ENCODE assay signal across 25 mouse cellular contexts in genomic region chr6:55865206-55865605, GRCm38 (mm10). TPM values are rescaled to one million over a fixed set of nuclear protein-coding genes. Genes with fewer than 3 reads are reported as not detected.
A peak's percentile ranks its signal among the peaks of the same experiment; 100 is the strongest.
DNase-seq lines count a peak whose midpoint lies in the region; TF ChIP-seq lines count a peak whose summit lies in the region.
"Had no signal": no experiment of that assay in that cellular context is flagged by ENCODE, and none has a peak within 500 bp of the region (broad histone marks: within the 10 kb centered on the region; RNA-seq: fewer than 3 reads in every experiment).

No protein-coding gene starts in this region.

- no peak overlapping the region for H3K27ac ChIP-seq in left cerebral cortex, adult 2 months
- H3K27ac ChIP-seq: embryonic facial prominence, embryonic 13.5 days; forebrain, embryonic 13.5 days; heart, adult 2 months; heart, embryonic 15.5 days; hindbrain, embryonic 14.5 days had no signal

- intact Hi-C loops in left cerebral cortex, postnatal 36 days (cut with DNase I): no loop called here
- intact Hi-C loops in left cerebral cortex, adult 2 months (cut with DNase I): no loop called here

- no peak for TF ChIP-seq CTCF in left cerebral cortex, adult 2 months (IDR thresholded peaks at IDR 0.05)

- H3K4me3 ChIP-seq in left cerebral cortex, adult 2 months: no peak overlapping the region
- H3K4me3 ChIP-seq: embryonic facial prominence, embryonic 13.5 days; forebrain, embryonic 13.5 days; heart, adult 2 months; heart, embryonic 15.5 days had no signal

- peak; percentile 8 to 23 for DNase-seq in frontal cortex, adult 2 months (ENCODE audit: extremely low spot score in 1 of 2, low spot score in 1 of 2)
- no peak for DNase-seq in frontal cortex, postnatal 25 days (ENCODE audit: low spot score in 2 of 2)
- DNase-seq in left cerebral cortex, postnatal 36 days (ENCODE audit: low spot score in 2 of 2): peak; percentile 8 to 15
- DNase-seq in left cerebral cortex, adult 2 months (ENCODE audit: extremely low spot score in 1 of 2, low spot score in 2 of 2): no peak
- peak; percentile 27 for DNase-seq in layer of hippocampus, adult 9-10 months (ENCODE audit: low spot score)
- DNase-seq in urinary bladder, postnatal 4 days (ENCODE audit: low spot score in 2 of 2): no peak
- no peak for DNase-seq in cerebellum, postnatal 25 days
- DNase-seq: adrenal gland, postnatal 10 days; cerebellum, adult 11-12 months; cerebellum, adult 9-10 months; cerebellum, postnatal 36 days; forebrain, postnatal 0 days; gastrocnemius, postnatal 14 days; heart, adult 2 months; heart, postnatal 14 days had no signal

RNA-seq across cellular contexts. Expression of gene Itprid1, which starts 28.5 kb away (rescaled TPM):
- polyA plus RNA-seq in frontal cortex, adult 2 months (2012; rRNA removed): 0.59 and 0.64 TPM in 2 replicates
- 1 to 10 TPM; 1.2 to 2.1 TPM for total RNA-seq in left cerebral cortex, postnatal 36 days (2021)
- total RNA-seq in left cerebral cortex, adult 2 months (2021): 1 to 10 TPM; 1.3 to 1.5 TPM
- total RNA-seq: adrenal gland, postnatal 4 days; gastrocnemius, adult 18-20 months; gastrocnemius, postnatal 14 days; heart, adult 2 months; heart, postnatal 14 days; hematopoietic stem cell, adult 5-6 weeks; MEL had no signal
- polyA plus RNA-seq: C2C12; heart, embryonic 11.5 days; heart, embryonic 15.5 days; hindbrain, embryonic 14.5 days had no signal

Comparison
In these comparisons a context has a peak if more than half of its experiments do, and no peak if none do; other contexts are left out.
1. DNase-seq: peak in frontal cortex, adult 2 months (2 of 2), left cerebral cortex, postnatal 36 days (2 of 2) and layer of hippocampus, adult 9-10 months (single experiment); none in frontal cortex, postnatal 25 days (0 of 2), left cerebral cortex, adult 2 months (0 of 2), urinary bladder, postnatal 4 days (0 of 2) and cerebellum, postnatal 25 days (0 of 2).